ENCODE assay signal across 14 mouse cellular contexts in the genomic region with DNA sequence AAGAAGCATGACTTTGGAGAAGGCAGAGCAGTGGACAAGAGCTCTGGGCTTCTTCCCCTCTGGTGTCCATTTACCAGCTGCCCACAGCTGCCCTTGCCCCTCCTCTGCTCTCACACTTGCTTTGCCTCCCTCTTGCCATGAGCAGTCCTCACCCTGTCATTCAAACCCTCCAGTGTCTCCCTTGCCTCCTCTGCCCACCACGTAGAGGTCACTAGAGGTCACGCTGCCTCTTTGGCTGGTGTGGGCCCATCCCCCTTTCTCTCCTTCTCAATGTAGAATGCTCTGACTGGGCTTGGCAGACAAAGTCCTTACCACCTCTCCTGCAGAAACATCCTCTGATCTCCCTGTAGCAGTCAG. TPM values are rescaled to one million over a fixed set of nuclear protein-coding genes. Genes with fewer than 3 reads are reported as not detected.
DNase-seq lines count a peak whose midpoint lies in the region; ATAC-seq and TF ChIP-seq lines count a peak whose summit lies in the region.
"Had no signal": no experiment of that assay in that cellular context is flagged by ENCODE, and none has a peak within 500 bp of the region (broad histone marks: within the 10 kb centered on the region; RNA-seq: fewer than 3 reads in every experiment).

No protein-coding gene starts in this region.

- no peak; the same call in 1 of the 2 replicates for ATAC-seq in heart, embryonic 12.5 days (ENCODE audit: insufficient number of reproducible peaks, low FRiP score)
- no peak for ATAC-seq in forebrain, embryonic 12.5 days (ENCODE audit: low FRiP score)
- no peak for ATAC-seq in midbrain, embryonic 12.5 days (ENCODE audit: low FRiP score, low read depth)

- no peak overlapping the region for H3K4me3 ChIP-seq in heart, embryonic 12.5 days
- peak overlapping the region; percentile 48 for H3K4me3 ChIP-seq in E14TG2a.4 (replicated peaks; ENCODE audit: low read length)
- no peak overlapping the region for H3K4me3 ChIP-seq in forebrain, embryonic 12.5 days (replicated peaks)
- H3K4me3 ChIP-seq in midbrain, embryonic 12.5 days = no peak overlapping the region
- H3K4me3 ChIP-seq: myocyte had no signal

- H3K4me2 ChIP-seq in heart, embryonic 12.5 days = peak overlapping the region; percentile 35
- H3K4me2 ChIP-seq in forebrain, embryonic 12.5 days = peak overlapping the region; percentile 34; the same call in 1 of the 2 replicates
- H3K4me2 ChIP-seq in midbrain, embryonic 12.5 days (replicated peaks) = peak overlapping the region; percentile 10

- WGBS in heart, embryonic 12.5 days = 16% methylated on average over 2 of the region's 2 CpGs
- 8% methylated on average over 2 of the region's 2 CpGs for WGBS in forebrain, embryonic 12.5 days
- 4% methylated on average over 2 of the region's 2 CpGs for WGBS in midbrain, embryonic 12.5 days

- H3K36me3 ChIP-seq in heart, embryonic 12.5 days = no peaks in the 10 kb centered on the region
- H3K36me3 ChIP-seq in E14TG2a.4 (ENCODE audit: insufficient read depth, low read length) = no peaks in the 10 kb centered on the region
- no peaks in the 10 kb centered on the region for H3K36me3 ChIP-seq in forebrain, embryonic 12.5 days (replicated peaks)
- H3K36me3 ChIP-seq in midbrain, embryonic 12.5 days = no peaks in the 10 kb centered on the region

- no peaks in the 10 kb centered on the region for H3K9me3 ChIP-seq in heart, embryonic 12.5 days (replicated peaks)
- H3K9me3 ChIP-seq in E14TG2a.4 (ENCODE audit: low read length) = no peaks in the 10 kb centered on the region
- H3K9me3 ChIP-seq in forebrain, embryonic 12.5 days = no peaks in the 10 kb centered on the region
- no peaks in the 10 kb centered on the region for H3K9me3 ChIP-seq in midbrain, embryonic 12.5 days

- peaks cover 33% of the 10 kb centered on the region for H3K4me1 ChIP-seq in heart, embryonic 12.5 days (replicated peaks)
- peaks cover 31% of the 10 kb centered on the region for H3K4me1 ChIP-seq in E14TG2a.4 (replicated peaks; ENCODE audit: low read depth, low read length)
- H3K4me1 ChIP-seq in forebrain, embryonic 12.5 days = peaks cover 14% of the 10 kb centered on the region
- H3K4me1 ChIP-seq in midbrain, embryonic 12.5 days = peaks cover 13% of the 10 kb centered on the region

- no peak for TF ChIP-seq CTCF in E14TG2a.4 (conservative IDR thresholded peaks at IDR 0.05; ENCODE audit: low read length)

- H3K9ac ChIP-seq in heart, embryonic 12.5 days = no peak overlapping the region
- no peak overlapping the region for H3K9ac ChIP-seq in forebrain, embryonic 12.5 days
- H3K9ac ChIP-seq in midbrain, embryonic 12.5 days (replicated peaks) = no peak overlapping the region; the same call in 1 of the 2 replicates

- no peaks in the 10 kb centered on the region for H3K27me3 ChIP-seq in heart, embryonic 12.5 days (replicated peaks)
- peaks cover 7% of the 10 kb centered on the region; the same call in 1 of the 2 replicates for H3K27me3 ChIP-seq in E14TG2a.4 (ENCODE audit: insufficient read depth, low read length)
- H3K27me3 ChIP-seq in forebrain, embryonic 12.5 days = no peaks in the 10 kb centered on the region
- H3K27me3 ChIP-seq in midbrain, embryonic 12.5 days = no peaks in the 10 kb centered on the region

- no peak for DNase-seq in heart, postnatal 4 days
- DNase-seq in adrenal gland, postnatal 36 days = no peak
- DNase-seq in thymus, postnatal 36 days = no peak
- no peak for DNase-seq in left cerebral cortex, adult 9 months (ENCODE audit: low spot score in 2 of 2)
- DNase-seq: B cell, adult 2 months; cerebellum, adult 18-20 months had no signal

- no peak overlapping the region for H3K27ac ChIP-seq in heart, embryonic 12.5 days (ENCODE audit: poor library complexity, severe bottlenecking)
- no peak overlapping the region for H3K27ac ChIP-seq in forebrain, embryonic 12.5 days
- H3K27ac ChIP-seq in midbrain, embryonic 12.5 days (replicated peaks) = no peak overlapping the region

RNA-seq across cellular contexts. Expression of a gene that starts 0.4 kb away (rescaled TPM):
- polyA plus RNA-seq in heart, embryonic 12.5 days (2016; fragmentation: Nextera tagmentation; extraction: Ambion mirVana) = 0.14 and 0.33 TPM in 2 replicates
- not detected for total RNA-seq in heart, postnatal 4 days (2021)
- 0.11 TPM in 1 of 2 replicates, not detected in the other for polyA plus RNA-seq in forebrain, embryonic 12.5 days (2016; fragmentation: Nextera tagmentation; extraction: Ambion mirVana)
- 0.22 TPM in 1 of 2 replicates, not detected in the other for polyA plus RNA-seq in midbrain, embryonic 12.5 days (2016; fragmentation: Nextera tagmentation; extraction: Ambion mirVana)
- under 1 TPM; 0.23 TPM for total RNA-seq in adrenal gland, postnatal 36 days (2021)
- total RNA-seq: left cerebral cortex, postnatal 25 days had no signal
- polyA plus RNA-seq: intestine, embryonic 14.5 days; myocyte had no signal

RNA-seq across cellular contexts. Expression of a gene that starts 33.3 kb away (rescaled TPM):
- 0.12 and 0.14 TPM in 2 replicates for polyA plus RNA-seq in heart, embryonic 12.5 days (2016; fragmentation: Nextera tagmentation; extraction: Ambion mirVana)
- under 1 TPM in 1 of 2 experiments, not detected in 1; 0.20 TPM for total RNA-seq in heart, postnatal 4 days (2021)
- not detected in 2 replicates for polyA plus RNA-seq in forebrain, embryonic 12.5 days (2016; fragmentation: Nextera tagmentation; extraction: Ambion mirVana)
- not detected in 2 replicates for polyA plus RNA-seq in midbrain, embryonic 12.5 days (2016; fragmentation: Nextera tagmentation; extraction: Ambion mirVana)
- not detected for total RNA-seq in adrenal gland, postnatal 36 days (2021)
- polyA plus RNA-seq: intestine, embryonic 14.5 days; myocyte; spleen, adult 2 months had no signal

RNA-seq across cellular contexts. Expression of a gene that starts 33.8 kb away (rescaled TPM):
- 0.29 TPM in 1 of 2 replicates, not detected in the other for polyA plus RNA-seq in heart, embryonic 12.5 days (2016; fragmentation: Nextera tagmentation; extraction: Ambion mirVana)
- not detected for total RNA-seq in heart, postnatal 4 days (2021)
- polyA plus RNA-seq in forebrain, embryonic 12.5 days (2016; fragmentation: Nextera tagmentation; extraction: Ambion mirVana) = not detected in 2 replicates
- not detected in 2 replicates for polyA plus RNA-seq in midbrain, embryonic 12.5 days (2016; fragmentation: Nextera tagmentation; extraction: Ambion mirVana)
- not detected for total RNA-seq in adrenal gland, postnatal 36 days (2021)
- total RNA-seq: left cerebral cortex, postnatal 25 days had no signal
- polyA plus RNA-seq: intestine, embryonic 14.5 days; myocyte; spleen, adult 2 months had no signal
